Mouse (Mus musculus): ENCODE measurements at regions not wholly inside any gene's neighbourhood (a gene's known extent, or its start where the extent isn't known, plus 50 kb on each side); places are given as distances from the start of the nearest gene placed in this dataset.

GRCm38 (mm10) chrX:42332906-42333305 lies 156.6 kb upstream of the Tex13c2 start:
- DNase-seq = no peak

DNA sequence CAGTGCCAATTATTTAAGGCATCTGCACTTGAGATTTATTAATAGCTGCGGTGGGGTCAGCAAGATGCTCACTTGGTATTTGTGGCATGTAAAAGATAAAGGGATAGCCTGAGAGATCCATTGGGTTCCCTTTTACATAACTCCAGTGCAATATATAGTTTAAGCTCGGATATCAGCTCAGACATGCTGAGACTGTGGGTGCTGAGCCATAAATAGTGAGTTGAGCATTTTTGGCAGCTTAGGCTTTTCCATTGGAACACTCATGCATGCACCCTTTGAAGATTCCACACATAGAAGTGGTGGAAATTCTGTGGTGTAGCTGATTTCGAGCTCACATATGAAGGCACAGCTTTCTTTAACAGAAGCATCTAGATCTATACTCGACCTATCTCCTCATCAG lies 155.9 kb upstream of the Tex13c2 start:
- DNase-seq = no peak

- no peak for DNase-seq
Measured at GRCm38 (mm10) chrX:42334794-42335193, 154.7 kb upstream of the Tex13c2 start.

- DNase-seq = no peak
Measured at GRCm38 (mm10) chrX:42336772-42337171, 152.7 kb upstream of the Tex13c2 start.

- DNase-seq = no peak
Measured at GRCm38 (mm10) chrX:42342362-42342761, 147.1 kb upstream of the Tex13c2 start.

DNA sequence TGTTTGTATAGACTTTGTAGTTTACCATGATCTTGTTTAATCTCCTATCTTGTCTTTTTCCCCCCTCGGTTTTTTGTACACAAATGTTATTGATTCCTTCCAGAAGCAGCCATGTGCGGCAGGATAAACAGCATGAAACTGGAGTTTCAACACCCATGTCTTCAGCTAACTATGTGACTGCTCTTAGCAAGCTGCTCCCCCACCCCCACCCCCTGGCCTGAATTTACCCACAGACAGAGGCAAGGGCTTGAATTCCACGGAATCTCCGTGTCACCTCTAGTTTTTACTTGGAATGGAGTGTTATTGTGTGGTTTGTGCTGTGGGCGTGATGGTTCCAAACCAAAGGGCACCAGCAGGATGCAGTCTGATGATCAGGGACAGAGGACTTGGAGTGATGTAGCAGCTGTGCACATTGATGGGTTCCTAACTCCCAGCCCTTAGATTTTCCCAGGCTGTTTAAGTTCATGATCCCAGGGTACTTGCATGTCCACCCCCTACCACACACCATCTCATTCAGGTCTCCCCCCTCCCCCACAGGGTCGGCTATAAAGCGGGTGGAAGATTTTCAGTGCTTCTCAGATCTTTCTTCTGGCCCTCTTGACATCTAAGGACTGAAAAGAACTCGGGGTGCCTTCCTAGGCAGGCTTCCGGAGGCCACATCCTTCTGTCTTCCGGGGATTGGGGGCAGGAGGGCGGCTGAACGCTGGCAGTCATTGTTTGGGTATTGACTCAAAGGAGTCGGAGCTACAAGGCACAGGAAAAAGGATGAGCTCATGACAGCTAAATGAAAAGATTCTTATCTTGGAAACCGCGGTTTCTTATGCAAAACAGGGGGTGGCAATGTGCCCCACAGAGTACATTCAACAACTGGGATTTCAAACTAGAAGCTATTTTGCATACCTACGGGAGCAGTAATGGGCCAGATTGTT lies 146.3 kb upstream of the Tex13c2 start:
- peak; percentile 9 to 18 for DNase-seq

DNA sequence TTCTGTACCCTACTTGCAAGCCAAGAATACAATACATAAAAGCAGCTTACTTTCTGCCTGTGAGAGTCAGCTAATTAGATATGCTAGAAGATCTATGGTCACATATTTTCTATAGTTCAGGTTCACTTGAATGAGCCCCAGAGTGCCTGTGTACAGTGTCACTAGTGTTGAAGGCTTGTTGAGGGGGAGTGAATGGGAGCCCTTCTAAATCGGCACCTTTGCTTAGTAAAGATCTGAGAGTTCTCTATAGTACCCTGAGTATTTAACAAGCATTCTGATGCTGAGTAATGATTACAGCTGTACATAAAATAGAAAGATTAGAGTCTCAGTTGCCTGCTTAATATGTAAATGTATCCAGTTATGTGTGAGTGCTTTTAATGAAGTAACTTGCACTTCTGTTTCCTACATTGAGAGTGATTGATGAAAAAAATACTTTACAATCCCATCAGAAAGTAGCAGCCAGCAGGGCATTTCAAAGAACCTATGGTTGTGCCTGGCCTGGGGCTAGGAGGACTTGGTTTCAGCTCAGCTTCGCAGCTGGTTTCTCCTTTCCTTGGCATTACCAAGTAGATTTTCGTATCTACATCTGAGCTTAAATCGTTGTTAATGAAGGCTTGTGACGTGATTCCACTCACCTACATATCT lies 136.8 kb upstream of the Tex13c2 start:
- no peak for DNase-seq

- no peak for DNase-seq
Measured at GRCm38 (mm10) chrX:42359381-42360172, 129.9 kb upstream of the Tex13c2 start.

GRCm38 (mm10) chrX:42360173-42360931 lies 129.1 kb upstream of the Tex13c2 start:
- peak; percentile 2 to 7 for DNase-seq

DNA sequence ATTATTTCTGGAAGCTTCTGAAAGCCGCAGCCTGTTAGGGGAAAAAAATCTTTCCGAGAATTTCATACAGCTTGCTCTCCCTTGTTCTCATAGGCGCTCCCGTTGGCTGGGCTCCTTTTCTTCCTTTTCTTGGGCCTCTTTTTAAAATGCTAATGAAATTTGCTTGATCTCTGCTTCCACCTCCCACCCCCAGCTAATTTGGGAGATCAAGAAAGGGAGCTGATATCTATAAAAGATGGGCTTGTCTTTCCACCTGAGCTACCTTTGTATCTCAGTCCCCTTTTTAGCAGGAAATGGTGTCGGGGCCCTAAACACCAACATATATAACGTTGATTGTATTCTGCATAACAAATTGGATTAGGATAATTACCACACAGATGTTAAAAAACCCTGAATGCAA lies 128.5 kb upstream of the Tex13c2 start:
- DNase-seq = no peak

DNA sequence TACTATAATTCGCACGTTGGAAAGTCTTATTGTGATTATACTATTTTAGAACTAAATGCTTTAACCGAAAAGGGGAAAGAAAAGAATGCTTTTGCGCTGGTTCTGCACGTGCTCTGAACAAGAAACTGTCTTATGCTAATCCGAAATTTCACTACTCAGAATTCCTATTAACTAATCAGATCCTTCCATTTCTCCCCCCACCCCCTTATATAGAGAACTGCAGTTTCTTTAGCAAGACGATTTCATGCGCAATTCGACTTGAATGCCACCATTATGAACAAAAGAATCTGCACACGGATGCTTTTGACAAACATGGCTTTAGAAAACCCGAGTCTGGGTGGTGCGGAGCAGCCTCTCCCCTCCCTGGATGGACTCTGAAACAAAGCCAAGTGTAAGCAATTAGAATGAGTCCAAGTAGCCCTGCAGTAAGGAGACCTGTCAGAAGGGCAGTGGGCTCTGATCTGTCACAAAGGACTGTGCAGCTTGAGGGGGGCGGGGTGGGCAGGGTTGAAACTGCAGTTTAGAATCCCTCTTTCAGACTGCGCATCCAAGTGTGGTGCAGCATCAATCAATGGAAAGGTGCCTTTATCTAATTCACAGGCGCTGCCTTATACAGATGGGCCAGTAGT lies 128.0 kb upstream of the Tex13c2 start:
- DNase-seq = no peak

DNA sequence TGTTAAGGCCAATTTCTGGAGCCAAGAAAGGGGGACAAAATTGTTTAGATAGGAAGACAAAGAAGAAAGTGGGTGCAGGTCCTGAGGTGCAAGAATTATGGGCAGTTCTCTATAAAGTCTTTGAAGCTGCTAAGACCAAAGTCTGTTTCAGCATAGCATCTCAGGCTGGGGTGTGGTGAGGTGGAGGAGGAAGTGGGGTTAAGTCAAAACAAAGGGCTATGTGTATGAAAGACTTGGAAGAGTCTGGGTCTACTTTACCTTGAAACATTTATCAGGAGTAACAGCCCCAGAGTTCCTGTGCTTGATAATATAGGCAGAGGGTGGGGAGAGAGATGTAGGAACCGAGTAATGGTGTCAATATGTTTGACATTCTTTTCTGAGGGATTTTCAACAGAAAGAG lies 125.4 kb upstream of the Tex13c2 start:
- no peak for DNase-seq

DNA sequence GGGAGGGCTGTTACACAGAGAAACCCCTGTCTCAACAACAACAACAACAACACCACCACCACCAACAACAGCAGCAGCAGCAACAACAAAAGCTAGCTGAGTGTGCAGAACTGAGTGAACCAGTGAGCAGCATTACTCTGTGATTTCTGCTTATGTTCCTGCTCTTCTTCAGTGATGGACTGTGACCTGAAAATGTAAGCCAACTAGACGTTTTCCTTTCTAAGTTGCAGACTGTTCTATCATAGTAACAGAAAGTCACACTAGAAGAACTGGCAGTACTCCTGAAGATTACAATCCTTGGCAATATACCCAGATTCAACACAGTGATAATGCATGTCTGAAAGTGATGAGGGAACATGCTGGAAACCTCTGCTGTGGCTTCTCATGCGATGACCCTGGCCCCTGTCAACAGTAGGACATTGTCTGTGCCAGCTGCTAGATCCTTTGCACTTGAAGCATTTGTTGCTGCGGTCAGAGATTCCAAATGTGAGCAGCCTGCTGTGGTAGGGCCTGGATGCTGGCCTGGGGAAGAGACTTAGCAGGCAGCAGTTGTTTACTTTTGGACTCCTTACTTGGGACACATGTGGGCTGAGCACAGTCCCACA lies 115.6 kb upstream of the Tex13c2 start:
- no peak for DNase-seq

GRCm38 (mm10) chrX:42393836-42394556 lies 95.5 kb upstream of the Tex13c2 start:
- DNase-seq = no peak

GRCm38 (mm10) chrX:42396441-42396840 lies 93.0 kb upstream of the Tex13c2 start:
- DNase-seq = no peak

- no peak for DNase-seq
Measured at GRCm38 (mm10) chrX:42398836-42399235, 90.7 kb upstream of the Tex13c2 start.

- DNase-seq = no peak
Measured at GRCm38 (mm10) chrX:42399343-42399742, 90.1 kb upstream of the Tex13c2 start.

GRCm38 (mm10) chrX:42401091-42401490 lies 88.4 kb upstream of the Tex13c2 start:
- DNase-seq = no peak

DNA sequence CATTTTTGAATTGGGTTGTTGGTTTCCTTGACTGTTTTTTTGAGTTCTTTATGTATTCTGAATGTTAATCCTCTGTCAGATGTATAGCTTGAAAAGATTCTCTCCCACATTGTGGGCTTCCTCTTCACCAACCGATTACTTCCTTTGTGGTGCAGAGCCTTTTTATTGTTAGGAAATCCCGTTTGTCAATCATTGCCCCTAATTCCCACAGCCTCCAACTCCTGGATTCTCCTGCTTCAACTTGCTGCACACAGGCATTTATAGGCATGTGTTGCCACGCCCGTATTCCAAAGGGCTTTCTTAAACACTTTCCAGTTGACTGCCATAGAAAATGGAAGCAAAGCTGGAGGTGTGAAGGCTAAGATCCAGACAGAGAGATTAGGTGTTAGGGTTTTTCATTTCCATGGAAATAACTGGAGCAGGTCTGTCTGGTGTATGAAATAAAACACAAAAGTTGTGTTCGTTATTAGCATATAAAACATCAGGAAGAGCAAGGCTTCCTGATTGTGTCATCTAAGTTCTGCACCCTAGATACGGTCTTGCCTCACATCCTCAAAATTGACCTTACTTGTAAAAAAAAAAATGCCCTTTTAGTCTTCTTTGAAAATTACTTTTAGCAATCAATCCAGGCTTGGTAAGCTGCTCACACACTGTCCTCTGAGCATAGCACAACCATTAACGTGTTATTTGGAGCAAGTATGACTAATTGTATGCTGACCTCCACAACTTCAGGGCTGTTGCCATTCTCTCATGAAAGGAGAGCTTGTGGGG lies 87.7 kb upstream of the Tex13c2 start:
- no peak for DNase-seq

DNA sequence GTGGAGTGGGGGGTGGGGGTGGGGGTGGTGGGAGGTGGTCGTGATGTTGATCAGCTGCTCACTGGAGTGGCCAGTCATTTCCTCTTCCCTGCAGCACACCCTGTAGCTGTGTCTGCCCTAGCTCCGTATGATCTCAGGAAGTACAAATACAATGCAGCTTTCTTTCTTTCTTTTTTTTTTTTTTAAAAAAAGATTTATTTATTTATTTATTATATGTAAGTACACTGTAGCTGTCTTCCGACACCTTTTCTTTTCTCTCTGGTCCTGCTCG lies 87.2 kb upstream of the Tex13c2 start:
- DNase-seq = no peak
